Mouse (Mus musculus): ENCODE data around the gene Cd4. TPM values are rescaled to one million over a fixed set of nuclear protein-coding genes. Genes with fewer than 3 reads are reported as not detected.
"Not testable (repeated sequence)": the region's sequence is repeated elsewhere in the genome, so short reads cannot be mapped to it uniquely, and the experiment has no call there.

The Cd4 gene
- total RNA-seq, 1 experiment from 2014 or later = 0.21 TPM

GRCm38 (mm10) chr6:124915942-124916694 is 28.1 kb upstream of the Cd4 start:
- no peak for DNase-seq

DNA sequence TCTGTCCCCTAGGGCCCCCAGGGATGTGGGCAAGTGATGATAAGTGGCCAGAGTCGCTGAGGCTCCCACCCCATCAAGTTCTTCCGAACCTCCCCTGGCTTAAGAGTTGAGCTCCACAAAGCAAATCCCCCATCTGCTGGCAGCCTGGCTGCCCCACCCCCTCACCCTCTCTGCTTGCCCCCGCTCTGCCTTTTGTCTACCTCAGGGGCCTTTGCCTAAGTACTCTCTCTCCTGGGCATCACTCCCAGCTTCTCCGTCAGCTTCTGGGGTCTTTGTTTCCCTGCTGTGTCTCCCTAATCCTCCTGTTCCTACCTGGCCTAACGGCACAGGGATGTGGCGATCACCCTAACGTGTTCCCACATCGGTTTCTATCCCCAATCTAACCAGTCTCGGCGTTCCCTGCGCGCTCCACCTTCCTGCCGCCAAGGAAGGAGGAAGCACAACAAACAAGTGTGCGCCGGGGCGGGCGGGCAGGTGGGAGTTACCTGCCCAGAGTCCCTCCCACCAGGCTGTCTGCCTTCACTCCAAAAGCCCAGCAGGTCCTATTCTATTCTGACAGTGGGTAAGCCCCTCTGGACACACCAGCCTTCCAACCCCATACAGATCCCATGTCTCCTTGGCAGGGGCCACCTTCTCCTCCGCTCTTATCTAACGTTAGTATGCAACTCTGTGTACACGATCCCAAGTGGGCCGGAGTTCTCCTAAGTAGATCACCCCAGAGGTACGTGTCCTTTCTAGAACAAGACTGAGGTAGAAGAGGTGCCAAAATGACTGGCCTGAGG is 27.3 kb upstream of the Cd4 start:
- no peak for DNase-seq

GRCm38 (mm10) chr6:124914511-124914910 is 26.5 kb upstream of the Cd4 start:
- no peak for DNase-seq

DNA sequence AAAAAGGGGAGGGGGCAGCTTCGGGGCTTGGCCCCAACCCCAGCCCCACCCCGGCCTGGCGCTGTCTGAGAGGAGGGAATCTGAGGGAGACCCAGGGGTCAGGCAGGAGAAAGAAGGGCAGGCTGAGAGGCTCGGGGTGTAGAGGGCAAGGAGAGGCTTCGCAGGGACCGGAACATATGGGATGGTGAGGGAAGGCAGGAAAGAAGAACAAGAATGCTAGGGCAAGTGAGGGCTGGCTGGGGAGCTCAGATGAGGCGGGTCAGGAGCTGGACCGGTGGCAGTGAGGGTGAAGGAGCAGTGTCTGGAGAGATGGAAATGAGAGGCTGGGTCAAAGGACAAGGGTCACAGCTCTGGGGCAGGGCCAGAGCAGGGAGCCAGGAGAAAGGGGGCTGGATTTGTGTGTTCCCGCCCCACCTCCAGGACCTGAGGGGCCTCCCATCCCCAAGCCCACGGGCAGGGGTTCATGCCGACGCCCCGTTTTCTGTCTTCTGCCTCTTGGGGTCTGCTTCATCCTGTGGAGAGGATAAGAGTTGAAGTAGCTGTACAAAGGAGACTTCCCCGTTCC is 25.8 kb upstream of the Cd4 start:
- DNase-seq = no peak

DNA sequence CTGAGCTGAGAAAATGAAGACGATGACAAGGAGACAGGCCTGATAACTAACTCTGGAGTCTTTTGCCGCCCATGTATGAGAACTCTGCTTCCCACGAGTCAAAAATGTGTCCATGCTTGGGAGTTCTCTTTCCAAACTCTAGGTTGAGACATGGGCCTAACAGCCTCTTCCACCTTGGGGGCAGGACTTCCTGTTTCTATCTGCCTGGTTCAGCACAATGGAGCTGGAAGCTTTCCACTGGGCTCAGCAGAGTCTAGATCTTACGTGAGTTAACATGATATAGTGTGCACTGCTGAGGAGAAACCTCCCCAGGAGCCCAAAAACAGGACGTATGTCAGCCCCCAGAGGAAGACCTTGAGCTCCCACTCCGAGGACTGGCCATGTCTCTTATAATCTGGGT is 25.2 kb upstream of the Cd4 start:
- no peak for DNase-seq

GRCm38 (mm10) chr6:124911533-124912218 is 23.7 kb upstream of the Cd4 start, which contains the start of gene Lag3:
Gene Lag3, minus strand, starts transcription at chr6:124911705.
- no peak for DNase-seq

DNA sequence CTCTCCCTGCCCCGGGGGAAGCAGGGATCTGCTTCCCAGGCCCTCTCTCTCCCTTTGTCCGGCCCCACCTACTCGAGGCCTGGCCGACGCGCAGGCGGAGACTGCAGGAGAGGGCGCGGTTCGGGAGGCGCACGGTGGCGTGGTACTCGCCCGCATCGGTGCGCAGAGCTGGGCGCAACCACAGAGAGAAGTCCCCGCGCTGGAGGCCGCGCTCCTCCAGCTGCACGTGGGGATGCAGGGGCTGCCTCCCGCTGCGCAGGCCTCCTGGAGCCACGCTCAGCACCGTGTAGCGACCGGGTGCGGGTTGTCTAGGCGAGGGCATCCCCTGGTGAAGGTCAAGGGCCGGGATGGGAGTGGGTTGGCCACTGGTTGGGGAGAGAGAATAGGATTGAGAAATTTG is 22.0 kb upstream of the Cd4 start:
- DNase-seq = no peak

DNA sequence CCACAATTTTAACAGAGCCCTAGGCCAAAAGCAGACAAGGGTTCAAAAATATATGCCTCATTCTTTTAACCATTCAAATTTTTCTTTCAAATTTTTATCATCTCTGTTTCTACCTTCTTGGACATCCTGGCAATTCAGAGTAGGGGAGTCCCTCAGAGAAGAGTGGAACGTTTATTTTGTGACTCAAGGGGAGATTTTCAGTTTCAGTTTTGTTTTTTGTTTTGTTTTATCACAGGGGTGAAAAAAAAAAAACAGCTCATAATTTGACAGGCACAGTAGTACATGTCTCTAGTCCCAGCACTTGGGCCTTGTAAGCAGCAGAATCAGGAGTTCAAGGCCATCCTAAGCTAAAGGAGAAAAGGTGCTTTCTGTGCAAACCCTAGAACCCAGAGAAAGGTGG is 19.7 kb upstream of the Cd4 start:
- no peak for DNase-seq

DNA sequence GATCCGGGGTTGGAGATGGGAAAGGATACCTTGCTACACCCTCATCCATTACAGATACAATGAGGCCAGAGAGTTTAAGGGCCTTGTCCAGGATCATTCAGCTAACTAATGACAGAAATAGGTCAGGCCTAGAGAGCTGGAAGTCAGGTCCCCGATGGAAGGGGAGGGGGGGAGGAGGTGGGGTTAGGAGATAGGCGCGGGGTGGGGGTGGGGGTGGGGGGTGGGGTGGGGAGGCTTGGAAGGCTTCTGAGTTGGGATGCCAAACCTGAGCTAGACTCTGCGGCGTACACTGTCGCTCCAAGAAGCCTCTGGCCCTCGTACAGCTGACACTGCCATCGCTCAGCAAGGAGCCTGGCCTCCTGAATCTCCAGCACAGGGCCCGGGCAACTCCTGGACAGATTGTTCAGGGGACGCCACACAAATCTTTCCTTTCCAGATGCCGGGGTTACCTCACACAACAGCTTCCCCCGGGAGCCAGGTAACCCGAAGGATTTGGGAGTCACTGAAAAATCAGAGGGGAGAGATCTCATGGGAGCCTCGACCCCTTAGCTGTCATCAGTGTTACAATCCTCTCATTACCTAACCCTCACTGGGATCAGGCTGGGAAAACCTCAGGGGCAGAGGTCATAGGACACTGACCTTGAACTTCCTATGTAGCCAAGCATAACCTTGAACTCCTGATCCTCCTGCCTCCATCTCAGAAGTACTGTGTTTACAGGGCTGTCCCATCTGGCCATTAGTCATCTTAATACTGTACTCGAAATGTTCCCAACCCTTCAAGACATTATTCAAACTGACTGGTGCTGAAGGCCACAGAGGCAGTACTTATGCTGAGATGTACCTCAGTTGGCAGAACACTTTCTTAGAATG is 17.2 kb upstream of the Cd4 start:
- no peak for DNase-seq

DNA sequence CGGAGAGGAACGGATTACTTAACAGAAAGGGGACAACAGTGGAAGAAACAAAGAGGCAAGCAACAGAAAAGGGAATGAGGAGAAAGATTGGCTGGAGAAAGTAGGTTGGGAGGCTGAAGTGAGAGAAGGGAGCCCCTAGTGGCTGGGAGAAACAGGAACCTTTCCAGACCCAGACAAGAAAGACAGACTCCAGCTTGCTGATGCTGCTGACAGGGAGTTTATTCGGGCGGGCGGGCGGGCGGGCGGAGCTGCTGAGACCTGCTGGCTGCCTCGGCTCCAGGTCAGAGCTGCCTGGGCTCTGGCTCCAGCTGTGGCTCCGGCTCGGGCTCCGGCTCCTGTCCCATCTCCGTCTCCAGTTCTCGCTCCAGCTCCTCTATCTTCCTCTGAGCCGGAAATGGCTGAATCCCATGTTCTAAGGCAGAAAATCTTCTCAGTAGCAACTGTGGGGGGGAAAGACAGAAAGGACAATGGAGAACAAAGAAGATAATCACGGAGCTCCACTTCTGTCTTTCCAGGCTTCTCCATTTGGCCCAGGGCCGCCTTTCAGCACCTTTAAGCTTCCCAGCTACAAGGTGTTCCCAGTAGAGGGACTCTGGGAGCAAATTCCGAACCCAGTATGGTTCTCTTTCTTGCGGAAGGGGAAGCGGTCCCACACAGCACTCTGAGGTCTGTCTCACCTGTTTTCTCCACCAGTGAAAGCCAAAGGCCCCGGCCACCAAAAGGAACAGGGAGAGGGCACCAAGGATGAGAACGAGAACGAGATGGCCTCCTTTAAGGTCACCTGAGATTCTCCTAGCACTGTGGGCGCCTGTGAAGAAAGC is 16.4 kb upstream of the Cd4 start:
- DNase-seq = peak; percentile 37

DNA sequence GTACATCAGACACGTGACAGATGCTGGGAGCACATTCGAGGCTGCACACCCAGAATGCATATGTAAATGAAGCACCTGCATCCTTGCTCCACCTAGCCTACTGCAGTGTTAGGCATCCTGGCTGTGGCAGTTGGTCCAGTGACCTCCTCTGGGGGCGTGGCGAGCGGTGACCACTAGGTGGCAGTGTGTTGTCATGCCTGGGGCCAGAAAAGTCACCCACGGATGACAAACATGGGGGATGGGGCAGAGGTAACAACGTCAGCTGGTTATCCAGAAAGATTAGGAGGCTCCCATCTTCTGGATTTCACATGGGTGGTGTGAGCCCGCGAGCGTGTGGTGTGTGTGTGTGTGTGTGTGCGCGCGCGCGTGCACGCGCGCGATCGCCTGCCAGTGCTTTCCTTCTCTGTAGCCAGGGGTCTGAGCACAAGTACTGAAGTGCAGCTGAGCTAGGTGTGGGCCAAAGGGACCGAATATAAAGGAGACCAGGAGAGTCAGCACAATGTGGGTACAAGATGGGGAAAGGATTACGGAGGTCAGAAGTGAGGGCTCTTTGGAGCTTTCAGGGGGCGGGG is 15.6 kb upstream of the Cd4 start:
- peak; percentile 97 for DNase-seq

DNA sequence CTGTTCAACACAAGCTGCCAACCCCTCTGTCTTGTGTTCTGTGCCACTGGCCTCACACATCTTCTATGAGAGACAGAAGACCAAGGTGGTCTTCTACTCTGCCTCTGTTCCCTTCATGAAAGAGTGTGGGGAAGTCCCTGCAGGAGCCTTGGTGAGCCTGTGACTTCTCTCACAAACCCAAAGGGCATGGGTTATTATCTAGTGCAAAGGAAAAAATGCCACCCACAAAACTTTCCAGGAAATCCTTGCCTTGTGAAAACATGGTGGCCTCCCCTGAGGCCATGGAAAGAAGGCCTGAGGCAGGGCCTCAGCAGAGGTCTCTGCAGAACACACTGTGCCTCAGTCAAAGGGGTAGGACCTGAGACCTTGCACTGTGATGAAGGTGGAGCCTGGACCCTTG is 13.8 kb upstream of the Cd4 start:
- no peak for DNase-seq

GRCm38 (mm10) chr6:124900801-124901480 is 12.9 kb upstream of the Cd4 start:
- DNase-seq = no peak

GRCm38 (mm10) chr6:124900056-124900800 is 12.2 kb upstream of the Cd4 start:
- DNase-seq = no peak

DNA sequence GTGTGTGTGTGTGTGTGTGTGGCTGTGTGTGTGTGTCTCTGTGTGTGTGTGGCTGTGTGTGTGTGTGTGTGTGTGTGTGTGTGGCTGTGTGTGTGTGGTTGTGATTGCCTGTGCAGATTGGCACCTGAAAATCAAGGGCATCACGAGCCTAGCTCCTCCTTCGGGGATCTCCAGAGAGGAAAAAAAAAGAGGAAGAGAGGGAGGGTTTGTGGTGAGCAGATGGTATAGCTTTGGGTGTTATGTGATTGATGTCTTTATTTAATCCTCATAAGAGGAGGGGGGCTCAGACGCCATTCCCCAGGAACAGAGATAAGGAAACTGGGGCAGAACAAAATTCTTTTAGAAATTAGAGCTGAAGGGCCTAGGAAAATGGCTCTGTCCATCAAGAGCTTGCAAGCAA is 10.3 kb upstream of the Cd4 start:
- DNase-seq = no peak

- DNase-seq = not testable (repeated sequence)
Measured at GRCm38 (mm10) chr6:124894113-124894512, 6.1 kb upstream of the Cd4 start.

DNA sequence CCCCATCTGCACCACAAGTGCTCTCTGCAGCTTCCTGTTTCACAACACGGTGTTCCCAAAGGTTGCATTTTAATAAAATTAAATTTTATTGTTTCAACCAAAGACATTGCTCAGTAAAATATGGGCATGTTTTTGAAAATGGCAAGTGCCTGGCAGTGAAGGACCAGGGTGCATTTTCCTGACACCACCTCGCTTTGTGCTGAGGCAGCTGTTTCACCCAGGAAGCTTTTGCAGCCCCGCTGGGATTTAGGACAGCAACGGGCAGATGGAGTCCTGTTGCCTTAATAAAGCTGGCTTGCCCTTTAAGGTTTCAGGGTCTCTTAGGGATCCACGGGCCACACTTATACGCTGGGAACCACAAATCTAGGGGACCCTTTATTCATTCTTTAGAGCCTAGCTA is 3.0 kb upstream of the Cd4 start:
- DNase-seq = no peak

- no peak for DNase-seq
Measured at GRCm38 (mm10) chr6:124888555-124889125, 619 bp upstream of the Cd4 start.

DNA sequence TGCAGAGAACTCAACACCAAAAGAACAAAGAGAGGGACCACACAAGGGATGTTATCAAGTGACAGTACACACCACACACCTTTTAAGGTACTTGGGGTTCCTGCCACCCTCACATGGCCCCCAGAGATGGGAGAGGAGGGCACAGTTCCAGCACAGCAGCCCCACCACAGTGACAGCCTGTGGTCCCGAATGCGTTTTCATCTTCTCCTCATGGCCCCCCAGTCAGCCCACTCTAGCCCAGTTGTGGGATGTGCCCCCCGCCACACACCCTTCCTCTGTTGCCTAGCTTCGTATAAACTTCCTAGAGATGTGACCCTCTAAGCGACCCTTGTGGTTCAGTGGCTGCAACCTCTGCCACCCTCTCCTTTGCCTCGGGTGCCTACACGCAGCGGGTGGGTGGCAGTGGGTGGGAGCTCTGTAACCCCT is 2.1 kb downstream of the Cd4 start:
- DNase-seq = no peak
